Mouse (Mus musculus) forebrain, embryonic 11.5 days (tissue): ENCODE data around the gene Il1r1. TPM values are rescaled to one million over a fixed set of nuclear protein-coding genes. Genes with fewer than 3 reads are reported as not detected.
"Not testable (repeated sequence)": the region's sequence is repeated elsewhere in the genome, so short reads cannot be mapped to it uniquely, and the experiment has no call there.

Experiments used
- ATAC-seq: fragments of 200-750 bp; cut with Nextera tagmentation; replicated peaks from 2 replicates; pipeline ENCODE4 v1.8.0; 2017; ENCODE audit warnings: moderate TSS enrichment; ENCODE audit not compliant: low FRiP score
- DNase-seq: peaks from one replicate; pipeline ENCODE4 v3.0.0-alpha.2; 2017; ENCODE audit warnings: low spot score
- H3K27ac ChIP-seq: fragments of 300-500 bp; sonication (generic); 2 replicates; pipeline ENCODE4 v1.5.1; 2014; ENCODE audit warnings: low read depth, low read length
- H3K27me3 ChIP-seq: fragments of 300-500 bp; sonication (generic); 2 replicates; pipeline ENCODE4 v1.6.1; 2014; ENCODE audit warnings: mild to moderate bottlenecking, low read length, mixed read lengths; ENCODE audit not compliant: control insufficient read depth, insufficient read depth
- H3K36me3 ChIP-seq: fragments of 300-500 bp; sonication (generic); 2 replicates; pipeline ENCODE4 v1.6.1; 2014; ENCODE audit warnings: mild to moderate bottlenecking, low read length, moderate library complexity, mixed read lengths; ENCODE audit not compliant: control insufficient read depth, insufficient read depth
- H3K4me1 ChIP-seq: fragments of 300-500 bp; sonication (generic); replicated peaks from 2 replicates; pipeline ENCODE4 v1.6.1; 2014; ENCODE audit warnings: low read length, mixed read lengths; ENCODE audit not compliant: control insufficient read depth, insufficient read depth
- H3K4me2 ChIP-seq: fragments of 300-500 bp; sonication (generic); 2 replicates; pipeline ENCODE4 v1.6.1; 2014; ENCODE audit warnings: low read depth, mild to moderate bottlenecking, low read length, moderate library complexity, mixed read lengths; ENCODE audit not compliant: severe bottlenecking
- H3K4me3 ChIP-seq: fragments of 300-500 bp; sonication (generic); 2 replicates; pipeline ENCODE4 v1.5.1; 2014; ENCODE audit warnings: low read depth, low read length
- H3K9ac ChIP-seq: fragments of 300-500 bp; sonication (generic); 2 replicates; pipeline ENCODE4 v1.6.1; 2014; ENCODE audit warnings: low read length
- H3K9me3 ChIP-seq: fragments of 300-500 bp; sonication (generic); 2 replicates; pipeline ENCODE4 v1.6.1; 2016; ENCODE audit warnings: low read length, mixed read lengths; ENCODE audit not compliant: control insufficient read depth
- WGBS: fragments of 180-500 bp; shearing (Covaris S2); extraction: QIAGEN DNeasy Blood & Tissue Kit; methylation state at CpG from one replicate; pipeline ENCODE4 v1.1.7; 2014; 5-methylcytosine and 5-hydroxymethylcytosine counted together
- polyA plus RNA-seq: library from polyadenylated mRNA; unstranded; fragments of >200 nt; fragmentation: Nextera tagmentation; extraction: Ambion mirVana; gene quantifications from 2 replicates; pipeline ENCODE4 v1.2.1, GENCODE M21; 2014

Il1r1 gene
- polyA plus RNA-seq, 1 experiment from 2014 or later: 1.5 TPM

DNA sequence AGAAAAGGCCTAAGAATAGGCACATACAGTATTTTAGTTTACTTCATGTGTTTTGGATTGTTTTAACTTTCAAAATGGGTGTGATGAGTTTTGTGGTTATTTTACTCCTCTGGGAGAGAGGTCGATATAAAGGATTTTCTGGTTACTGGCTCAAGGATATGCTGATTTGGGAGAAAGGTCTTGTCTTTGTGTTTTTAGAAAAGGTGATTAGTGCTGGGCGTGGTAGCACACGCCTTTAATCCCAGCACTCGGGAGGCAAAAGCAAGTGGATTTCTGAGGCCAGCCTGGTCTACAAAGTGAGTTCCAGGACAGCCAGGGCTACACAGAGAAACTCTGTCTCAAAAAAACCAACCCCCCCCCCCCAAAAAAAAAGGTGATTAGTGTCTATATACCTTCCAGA, 79.4 kb downstream of the Il1r1 start:
- not testable (repeated sequence) for H3K27me3 ChIP-seq, H3K9me3 ChIP-seq, ATAC-seq, H3K4me3 ChIP-seq, H3K4me2 ChIP-seq, H3K9ac ChIP-seq, H3K27ac ChIP-seq, H3K36me3 ChIP-seq, H3K4me1 ChIP-seq, DNase-seq
- 68% methylated on average over 4 of the region's 4 CpGs for WGBS

DNA sequence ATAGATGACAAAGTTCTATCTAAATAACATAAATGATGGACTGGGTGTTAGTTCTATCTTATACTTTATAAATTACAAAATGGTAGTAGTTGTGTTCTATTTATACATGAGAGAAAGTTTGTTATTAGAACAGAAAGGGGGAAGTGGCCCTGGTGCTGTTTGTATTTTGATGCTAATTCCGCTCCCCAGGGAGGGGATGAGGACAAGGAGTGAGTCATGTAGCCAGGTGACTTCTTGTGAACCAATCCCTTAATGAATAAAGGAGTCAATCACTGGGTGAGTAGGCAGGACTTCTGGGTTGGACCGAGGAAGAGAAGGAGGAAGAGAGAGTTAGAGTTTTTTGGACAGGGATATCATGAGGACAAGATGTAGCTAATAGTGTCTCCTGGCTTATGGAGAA, 81.2 kb downstream of the Il1r1 start:
- no peaks in the 10 kb centered on the region for H3K9me3 ChIP-seq
- H3K27me3 ChIP-seq: no peaks in the 10 kb centered on the region
- 71% methylated on average over 2 of the region's 2 CpGs for WGBS
- no peak for DNase-seq
- no peak overlapping the region for H3K4me2 ChIP-seq
- no peaks in the 10 kb centered on the region for H3K4me1 ChIP-seq
- H3K4me3 ChIP-seq: no peak overlapping the region
- no peak overlapping the region for H3K27ac ChIP-seq
- no peak for ATAC-seq
- no peaks in the 10 kb centered on the region for H3K36me3 ChIP-seq
- H3K9ac ChIP-seq: no peak overlapping the region

- WGBS: 97% methylated on average over 3 of the region's 3 CpGs
- DNase-seq: no peak
- Histone ChIP-seq H3K36me3 (no peaks in the 10 kb centered on the region), H3K27ac (no peak overlapping the region), H3K9ac (no peak overlapping the region), H3K9me3 (no peaks in the 10 kb centered on the region), H3K4me1 (no peaks in the 10 kb centered on the region), H3K4me2 (no peak overlapping the region), H3K4me3 (no peak overlapping the region), H3K27me3 (no peaks in the 10 kb centered on the region)
- ATAC-seq: no peak
Measured at GRCm38 (mm10) chr1:40311123-40311522, 86.2 kb downstream of the Il1r1 start.

- Histone ChIP-seq H3K27me3 (no peaks in the 10 kb centered on the region), H3K27ac (no peak overlapping the region), H3K9me3 (no peaks in the 10 kb centered on the region), H3K36me3 (no peaks in the 10 kb centered on the region), H3K4me1 (no peaks in the 10 kb centered on the region), H3K9ac (no peak overlapping the region), H3K4me2 (no peak overlapping the region), H3K4me3 (no peak overlapping the region)
- ATAC-seq (no peak), DNase-seq (no peak)
- 92% methylated on average over 2 of the region's 2 CpGs for whole genome bisulfite sequencing
Measured at GRCm38 (mm10) chr1:40311625-40312024, 86.7 kb downstream of the Il1r1 start.

GRCm38 (mm10) chr1:40314016-40314415, 89.1 kb downstream of the Il1r1 start:
- H3K4me2 ChIP-seq: no peak overlapping the region
- no peak overlapping the region for H3K27ac ChIP-seq
- no peak overlapping the region for H3K4me3 ChIP-seq
- H3K27me3 ChIP-seq: no peaks in the 10 kb centered on the region
- ATAC-seq (no peak), DNase-seq (no peak)
- H3K9ac ChIP-seq: no peak overlapping the region
- no peaks in the 10 kb centered on the region for H3K36me3 ChIP-seq
- H3K4me1 ChIP-seq: no peaks in the 10 kb centered on the region
- 82% methylated on average over 12 of the region's 12 CpGs for WGBS
- H3K9me3 ChIP-seq: no peaks in the 10 kb centered on the region

- DNase-seq (no peak), ATAC-seq (no peak)
- no peak overlapping the region for H3K9ac ChIP-seq
- no peak overlapping the region for H3K27ac ChIP-seq
- H3K4me3 ChIP-seq: no peak overlapping the region
- no peaks in the 10 kb centered on the region for H3K4me1 ChIP-seq
- no peaks in the 10 kb centered on the region for H3K36me3 ChIP-seq
- H3K9me3 ChIP-seq: no peaks in the 10 kb centered on the region
- WGBS: 90% methylated on average over 8 of the region's 8 CpGs
- H3K4me2 ChIP-seq: no peak overlapping the region
- no peaks in the 10 kb centered on the region for H3K27me3 ChIP-seq
Measured at GRCm38 (mm10) chr1:40317657-40318056, 92.8 kb downstream of the Il1r1 start.

- no peak overlapping the region for H3K27ac ChIP-seq
- H3K27me3 ChIP-seq: peaks cover 16% of the 10 kb centered on the region
- no peak overlapping the region for H3K9ac ChIP-seq
- no peaks in the 10 kb centered on the region for H3K4me1 ChIP-seq
- DNase-seq (no peak), ATAC-seq (no peak)
- no peaks in the 10 kb centered on the region for H3K36me3 ChIP-seq
- H3K4me2 ChIP-seq: no peak overlapping the region
- no peak overlapping the region for H3K4me3 ChIP-seq
- WGBS: 84% methylated on average over 6 of the region's 6 CpGs
- H3K9me3 ChIP-seq: no peaks in the 10 kb centered on the region
Measured at GRCm38 (mm10) chr1:40321824-40322223, 96.9 kb downstream of the Il1r1 start.

GRCm38 (mm10) chr1:40322543-40322942, 97.7 kb downstream of the Il1r1 start:
- Histone ChIP-seq H3K9ac (no peak overlapping the region), H3K4me2 (no peak overlapping the region), H3K9me3 (no peaks in the 10 kb centered on the region), H3K36me3 (no peaks in the 10 kb centered on the region), H3K27me3 (peaks cover 18% of the 10 kb centered on the region), H3K27ac (no peak overlapping the region), H3K4me1 (no peaks in the 10 kb centered on the region), H3K4me3 (no peak overlapping the region)
- ATAC-seq: no peak
- DNase-seq: no peak
- WGBS: 84% methylated on average over 3 of the region's 3 CpGs

GRCm38 (mm10) chr1:40324457-40324856, 99.6 kb downstream of the Il1r1 start, which contains the start of gene Il1rl2:
TSS of gene Il1rl2 (plus strand) at chr1:40324610.
- 49% methylated on average over 6 of the region's 6 CpGs for WGBS
- peaks cover 18% of the 10 kb centered on the region for H3K27me3 ChIP-seq

More at GRCm38 (mm10) chr1:40324457-40324856, 99.6 kb downstream of the Il1r1 start, which contains the start of gene Il1rl2:
- H3K36me3 ChIP-seq: no peaks in the 10 kb centered on the region
- H3K9me3 ChIP-seq: no peaks in the 10 kb centered on the region
- H3K4me3 ChIP-seq: peak within 1 kb of the TSS; percentile 30
- ATAC-seq: no peak
- no peak for DNase-seq
- no peak within 1 kb of the TSS; the same call in 1 of the 2 replicates for H3K9ac ChIP-seq
- no peak within 1 kb of the TSS for H3K27ac ChIP-seq
- no peaks in the 10 kb centered on the region for H3K4me1 ChIP-seq
- H3K4me2 ChIP-seq: peak within 1 kb of the TSS; percentile 44
